Comparison of ENCODE assay signal across 22 mouse cellular contexts in the genomic region with DNA sequence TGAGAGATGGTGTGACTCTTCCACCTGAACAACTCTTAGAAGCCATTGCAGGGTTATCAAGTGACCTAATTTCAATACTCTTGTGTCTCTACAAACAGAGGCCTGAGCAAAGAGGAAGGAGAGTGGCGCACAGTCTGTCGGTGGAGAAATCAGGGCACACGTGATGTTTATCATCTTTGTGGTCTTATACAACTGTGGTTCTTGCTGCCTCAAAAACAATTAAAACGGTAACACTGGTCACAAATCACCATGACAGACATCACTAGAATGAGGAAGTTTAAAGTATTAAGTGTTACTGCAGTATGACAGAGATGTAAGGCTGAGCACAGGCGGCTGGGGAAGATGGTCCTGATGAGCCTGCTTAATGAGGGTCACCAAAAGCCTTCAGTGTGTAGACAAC.
DNase-seq lines count a peak whose midpoint lies in the region; ATAC-seq and TF ChIP-seq lines count a peak whose summit lies in the region.
"Had no signal": no experiment of that assay in that cellular context is flagged by ENCODE, and none has a peak within 500 bp of the region (broad histone marks: within the 10 kb centered on the region; RNA-seq: fewer than 3 reads in every experiment).

No protein-coding gene starts in this region.

- H3K9ac ChIP-seq in lung, postnatal 0 days (replicated peaks; ENCODE audit: low read depth): no peak overlapping the region
- H3K9ac ChIP-seq: embryonic facial prominence, embryonic 13.5 days; neural tube, embryonic 12.5 days; stomach, embryonic 15.5 days had no signal

- H3K9me3 ChIP-seq in lung, postnatal 0 days (ENCODE audit: low read length): no peaks in the 10 kb centered on the region
- H3K9me3 ChIP-seq: embryonic facial prominence, embryonic 13.5 days; hindbrain, embryonic 10.5 days; megakaryocyte, embryonic 14.5 days; neural tube, embryonic 12.5 days; stomach, embryonic 15.5 days had no signal

- DNase-seq in lung, postnatal 36 days: peak; percentile 41
- DNase-seq in lung, postnatal 0 days (ENCODE audit: low spot score): no peak
- peak; percentile 63 for DNase-seq in B cell, adult 2 months
- DNase-seq in layer of hippocampus, postnatal 25 days (ENCODE audit: extremely low spot score in 1 of 2, low spot score in 1 of 2): no peak
- DNase-seq in layer of hippocampus, adult 9-11 months: no peak
- DNase-seq: adrenal gland, adult 2 months; gastrocnemius, adult 2 months; heart, adult 11 months; kidney, adult 9 months; lung, adult 2 months; right cerebral cortex, postnatal 25 days; thymus, postnatal 14 days had no signal

- 50% methylated on average over 5 of the region's 5 CpGs for WGBS in lung, postnatal 0 days

- H3K4me1 ChIP-seq in lung, postnatal 0 days (ENCODE audit: insufficient read depth, low read depth, low read length): no peaks in the 10 kb centered on the region; the same call in 1 of the 2 replicates
- H3K4me1 ChIP-seq: stomach, embryonic 15.5 days had no signal

- TF ChIP-seq EP300 in lung, postnatal 0 days (IDR thresholded peaks at IDR 0.05): no peak

- TF ChIP-seq CTCF in lung, postnatal 0 days (IDR thresholded peaks at IDR 0.05): no peak

- no peak overlapping the region for H3K4me3 ChIP-seq in lung, postnatal 0 days (ENCODE audit: low read depth, low read length)
- H3K4me3 ChIP-seq: embryonic facial prominence, embryonic 13.5 days; gastrocnemius, adult 2 months; hindbrain, embryonic 10.5 days; megakaryocyte, embryonic 14.5 days; neural tube, embryonic 12.5 days; stomach, embryonic 15.5 days had no signal

- no peak overlapping the region for H3K27ac ChIP-seq in lung, postnatal 0 days (ENCODE audit: low read length)
- H3K27ac ChIP-seq: gastrocnemius, adult 2 months; hindbrain, embryonic 10.5 days; neural tube, embryonic 12.5 days; stomach, embryonic 15.5 days had no signal

- no peaks in the 10 kb centered on the region for H3K36me3 ChIP-seq in lung, postnatal 0 days (ENCODE audit: insufficient read depth, low read length)
- H3K36me3 ChIP-seq: embryonic facial prominence, embryonic 13.5 days; hindbrain, embryonic 10.5 days; neural tube, embryonic 12.5 days; stomach, embryonic 15.5 days had no signal

- H3K27me3 ChIP-seq in lung, postnatal 0 days (replicated peaks; ENCODE audit: insufficient read depth, low read length): no peaks in the 10 kb centered on the region
- H3K27me3 ChIP-seq: embryonic facial prominence, embryonic 13.5 days; neural tube, embryonic 12.5 days; stomach, embryonic 15.5 days had no signal

- ATAC-seq in lung, postnatal 0 days: no peak
- ATAC-seq in common myeloid progenitor, adult 5-6 weeks (replicated peaks; ENCODE audit: low read depth, poor library complexity, severe bottlenecking): peak; percentile 81
- ATAC-seq in monocyte, adult 5-6 weeks (replicated peaks; ENCODE audit: insufficient number of reproducible peaks, low FRiP score, low TSS enrichment, poor library complexity, severe bottlenecking): peak; percentile 72
- ATAC-seq: forebrain, embryonic 16.5 days; midbrain, embryonic 16.5 days had no signal

- H3K4me2 ChIP-seq in lung, postnatal 0 days (replicated peaks; ENCODE audit: low read depth, low read length): no peak overlapping the region
- H3K4me2 ChIP-seq: embryonic facial prominence, embryonic 13.5 days; liver, embryonic 11.5 days; neural tube, embryonic 12.5 days; stomach, embryonic 15.5 days had no signal

Comparison
In these comparisons a context has a peak if more than half of its experiments do, and no peak if none do; other contexts are left out.
1. DNase-seq: peak in lung, postnatal 36 days (single experiment) and B cell, adult 2 months (2 of 2); none in lung, postnatal 0 days (single experiment), layer of hippocampus, postnatal 25 days (0 of 2) and layer of hippocampus, adult 9-11 months (single experiment).